In genomic region chr10:51235586-51236575, GRCm38 (mm10) we compare ENCODE assay signal across 11 mouse cellular contexts.
A peak's percentile ranks its signal among the peaks of the same experiment; 100 is the strongest.
DNase-seq lines count a peak whose midpoint lies in the region; ATAC-seq lines count a peak whose summit lies in the region.
"Had no signal": no experiment of that assay in that cellular context is flagged by ENCODE, and none has a peak within 500 bp of the region (broad histone marks: within the 10 kb centered on the region; RNA-seq: fewer than 3 reads in every experiment).

No protein-coding gene starts in this region.

- H3K27me3 ChIP-seq in heart, embryonic 13.5 days (replicated peaks): no peaks in the 10 kb centered on the region
- no peaks in the 10 kb centered on the region for H3K27me3 ChIP-seq in heart, embryonic 12.5 days (replicated peaks)
- no peaks in the 10 kb centered on the region for H3K27me3 ChIP-seq in forebrain, embryonic 16.5 days (replicated peaks; ENCODE audit: control insufficient read depth, insufficient read depth, low read length)
- H3K27me3 ChIP-seq in neural tube, embryonic 14.5 days (ENCODE audit: control insufficient read depth, insufficient read depth, low read length): no peaks in the 10 kb centered on the region

- H3K27ac ChIP-seq in heart, embryonic 13.5 days (replicated peaks): no peak overlapping the region
- no peak overlapping the region for H3K27ac ChIP-seq in heart, embryonic 12.5 days (ENCODE audit: poor library complexity, severe bottlenecking)
- H3K27ac ChIP-seq in forebrain, embryonic 16.5 days (ENCODE audit: low read length): no peak overlapping the region
- H3K27ac ChIP-seq in neural tube, embryonic 14.5 days (ENCODE audit: low read depth, low read length): no peak overlapping the region

- H3K9ac ChIP-seq in heart, embryonic 13.5 days: 0 out of 2 replicates have a peak overlapping the region, but pooled peaks have one; percentile 34
- no peak overlapping the region for H3K9ac ChIP-seq in heart, embryonic 12.5 days
- H3K9ac ChIP-seq in forebrain, embryonic 16.5 days (replicated peaks; ENCODE audit: low read depth, low read length): no peak overlapping the region
- H3K9ac ChIP-seq in neural tube, embryonic 14.5 days (replicated peaks; ENCODE audit: low read depth, low read length): no peak overlapping the region

- ATAC-seq in heart, embryonic 13.5 days (ENCODE audit: extremely low read depth, insufficient number of reproducible peaks, low FRiP score, low TSS enrichment): no peak; the same call in 1 of the 2 replicates
- ATAC-seq in heart, embryonic 12.5 days (ENCODE audit: insufficient number of reproducible peaks, low FRiP score): no peak
- ATAC-seq in forebrain, embryonic 16.5 days: peak; percentile 96
- ATAC-seq in neural tube, embryonic 14.5 days (ENCODE audit: low read depth): peak; percentile 75
- ATAC-seq: CD4-positive, CD25-positive, alpha-beta regulatory T cell, adult 4 months had no signal

- no peaks in the 10 kb centered on the region for H3K4me1 ChIP-seq in heart, embryonic 13.5 days
- 0 out of 2 replicates have a peak, but pooled peaks cover 4% of the 10 kb centered on the region for H3K4me1 ChIP-seq in heart, embryonic 12.5 days (replicated peaks)
- H3K4me1 ChIP-seq in forebrain, embryonic 16.5 days (replicated peaks; ENCODE audit: control insufficient read depth, insufficient read depth, low read length): peaks cover 4% of the 10 kb centered on the region
- H3K4me1 ChIP-seq in neural tube, embryonic 14.5 days (ENCODE audit: control insufficient read depth, insufficient read depth, low read length): no peaks in the 10 kb centered on the region

- no peak overlapping the region for H3K4me3 ChIP-seq in heart, embryonic 13.5 days
- H3K4me3 ChIP-seq in heart, embryonic 12.5 days: no peak overlapping the region
- no peak overlapping the region for H3K4me3 ChIP-seq in forebrain, embryonic 16.5 days (replicated peaks; ENCODE audit: low read length)
- H3K4me3 ChIP-seq in neural tube, embryonic 14.5 days (ENCODE audit: low read depth, low read length): no peak overlapping the region

- H3K4me2 ChIP-seq in heart, embryonic 13.5 days: no peak overlapping the region
- H3K4me2 ChIP-seq in heart, embryonic 12.5 days: no peak overlapping the region
- H3K4me2 ChIP-seq in forebrain, embryonic 16.5 days (ENCODE audit: low read length): no peak overlapping the region
- H3K4me2 ChIP-seq in neural tube, embryonic 14.5 days (ENCODE audit: low read depth, low read length): no peak overlapping the region

- H3K9me3 ChIP-seq in heart, embryonic 13.5 days: no peaks in the 10 kb centered on the region
- no peaks in the 10 kb centered on the region for H3K9me3 ChIP-seq in heart, embryonic 12.5 days (replicated peaks)
- H3K9me3 ChIP-seq in forebrain, embryonic 16.5 days (ENCODE audit: control insufficient read depth, low read length): no peaks in the 10 kb centered on the region
- H3K9me3 ChIP-seq in neural tube, embryonic 14.5 days (ENCODE audit: control insufficient read depth, low read length): no peaks in the 10 kb centered on the region

- H3K36me3 ChIP-seq in heart, embryonic 13.5 days: no peaks in the 10 kb centered on the region
- H3K36me3 ChIP-seq in heart, embryonic 12.5 days: no peaks in the 10 kb centered on the region
- no peaks in the 10 kb centered on the region for H3K36me3 ChIP-seq in forebrain, embryonic 16.5 days (ENCODE audit: control insufficient read depth, insufficient read depth)
- H3K36me3 ChIP-seq in neural tube, embryonic 14.5 days (ENCODE audit: control insufficient read depth, insufficient read depth, low read length): no peaks in the 10 kb centered on the region

- peak; percentile 15 for DNase-seq in kidney, postnatal 10 days
- DNase-seq in thymus, postnatal 25 days: no peak
- DNase-seq in layer of hippocampus, adult 8-10 months (ENCODE audit: low spot score in 2 of 2): no peak
- no peak for DNase-seq in thymus, postnatal 10 days (ENCODE audit: low spot score in 2 of 2)
- DNase-seq: adrenal gland, adult 2 months; liver had no signal

- 35% methylated on average over 10 of the region's 10 CpGs for WGBS in heart, embryonic 13.5 days
- WGBS in heart, embryonic 12.5 days: 39% methylated on average over 10 of the region's 10 CpGs
- WGBS in forebrain, embryonic 16.5 days: 29% methylated on average over 10 of the region's 10 CpGs
- 26% methylated on average over 10 of the region's 10 CpGs for WGBS in neural tube, embryonic 14.5 days

Comparison
In these comparisons a context has a peak if more than half of its experiments do, and no peak if none do; other contexts are left out.
1. ATAC-seq: peak in forebrain, embryonic 16.5 days (single experiment) and neural tube, embryonic 14.5 days (single experiment); none in heart, embryonic 13.5 days (single experiment) and heart, embryonic 12.5 days (single experiment).